Mouse (Mus musculus): ENCODE measurements around the gene Prss50. TPM values are rescaled to one million over a fixed set of nuclear protein-coding genes. Genes with fewer than 3 reads are reported as not detected.

Prss50 gene
- polyA plus RNA-seq, 1 experiment from 2014 or later, result 0.33 TPM

DNA sequence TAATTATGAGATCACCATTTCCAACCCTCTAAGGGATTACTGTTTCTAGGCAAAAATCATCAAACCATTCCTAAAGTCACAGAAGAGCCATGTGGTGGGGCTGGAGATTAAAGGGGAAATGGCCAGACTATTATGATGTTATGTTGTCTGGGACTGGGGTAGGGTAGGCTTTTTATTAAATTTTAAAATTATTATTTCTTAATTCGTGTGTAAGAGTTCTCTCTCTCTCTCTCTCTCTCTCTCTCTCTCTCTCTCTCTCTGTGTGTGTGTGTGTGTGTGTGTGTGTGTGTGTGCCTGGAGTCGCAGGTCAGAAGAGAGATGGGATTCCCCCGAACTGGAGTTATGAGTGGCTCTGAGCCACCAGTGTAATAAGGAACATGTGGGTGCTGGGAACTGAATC, 31.4 kb upstream of the Prss50 start, which contains the start of gene Prss43:
Gene Prss43, plus strand, starts transcription at position 301 of the 400 bp plus-strand sequence.
- ATAC-seq (replicated peaks; ENCODE audit: low FRiP score, low read depth), result no peak
- no peak for DNase-seq (ENCODE audit: low spot score)
- TF ChIP-seq CTCF (IDR thresholded peaks at IDR 0.05; ENCODE audit: low read depth), result no peak
- H3K9me3 ChIP-seq (replicated peaks; ENCODE audit: low read length), result no peaks in the 10 kb centered on the region
- WGBS, result 71% methylated on average over 3 of the region's 3 CpGs
- H3K4me3 ChIP-seq (replicated peaks; ENCODE audit: low read depth, low read length), result no peak within 1 kb of the TSS
- no peaks in the 10 kb centered on the region for H3K4me1 ChIP-seq (replicated peaks; ENCODE audit: insufficient read depth, low read length)
- no peak within 1 kb of the TSS for H3K27ac ChIP-seq
- H3K27me3 ChIP-seq (ENCODE audit: insufficient read depth, low read length), result no peaks in the 10 kb centered on the region
- H3K4me2 ChIP-seq (ENCODE audit: low read length), result no peak within 1 kb of the TSS
- H3K9ac ChIP-seq (ENCODE audit: low read depth, low read length), result no peak within 1 kb of the TSS
- H3K36me3 ChIP-seq (ENCODE audit: insufficient read depth, low read length), result no peaks in the 10 kb centered on the region

DNA sequence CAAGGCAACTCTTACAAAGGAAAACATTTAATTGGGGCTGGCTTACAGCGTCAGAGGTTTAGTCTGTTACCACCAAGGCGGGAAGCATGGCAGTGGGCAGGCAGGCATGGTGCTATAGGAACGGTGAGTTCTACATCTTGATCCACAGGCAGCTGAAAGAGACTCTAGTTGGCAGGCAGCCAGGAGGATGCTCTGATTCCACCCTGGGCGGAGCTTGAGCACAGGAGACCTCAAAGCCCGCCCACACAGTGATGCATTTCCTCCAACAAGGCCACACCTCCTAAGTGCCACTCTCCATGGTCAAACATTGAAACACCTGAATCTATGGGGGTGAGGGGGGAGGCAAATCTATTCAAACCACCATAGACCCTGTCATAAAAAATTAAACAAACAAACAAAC, 24.7 kb upstream of the Prss50 start:
- DNase-seq (ENCODE audit: low spot score) (no peak), ATAC-seq (replicated peaks; ENCODE audit: low FRiP score, low read depth) (no peak)
- Histone ChIP-seq H3K4me2 (ENCODE audit: low read length) (no peak overlapping the region), H3K27ac (no peak overlapping the region), H3K27me3 (ENCODE audit: insufficient read depth, low read length) (no peaks in the 10 kb centered on the region), H3K36me3 (ENCODE audit: insufficient read depth, low read length) (no peaks in the 10 kb centered on the region), H3K9me3 (replicated peaks; ENCODE audit: low read length) (no peaks in the 10 kb centered on the region), H3K4me1 (replicated peaks; ENCODE audit: insufficient read depth, low read length) (no peaks in the 10 kb centered on the region), H3K4me3 (replicated peaks; ENCODE audit: low read depth, low read length) (no peak overlapping the region), H3K9ac (ENCODE audit: low read depth, low read length) (no peak overlapping the region)
- 69% methylated on average over 5 of the region's 5 CpGs for WGBS
- no peak for TF ChIP-seq CTCF (IDR thresholded peaks at IDR 0.05; ENCODE audit: low read depth)

DNA sequence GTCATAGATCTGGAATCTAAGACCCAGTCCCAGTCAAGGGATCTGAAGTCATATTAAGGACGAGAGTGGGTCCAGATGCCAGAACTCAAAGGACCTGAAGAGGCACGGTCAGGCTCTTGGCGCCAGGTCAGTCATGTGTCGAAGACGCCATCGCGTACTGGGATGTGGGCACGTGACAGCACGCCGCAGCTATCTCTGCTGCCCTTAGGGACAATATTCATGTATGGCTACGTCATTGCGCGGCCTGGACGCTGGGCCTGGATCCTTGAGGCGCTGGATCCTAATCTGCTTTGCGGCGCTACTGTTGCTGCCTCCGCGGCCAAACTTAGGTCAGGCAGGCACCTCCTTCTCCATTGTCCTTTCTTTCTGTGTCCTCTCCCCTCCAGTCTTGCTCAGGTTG, 23.4 kb upstream of the Prss50 start, which contains the start of gene Prss45:
Gene Prss45, plus strand, starts transcription at position 178 of the 400 bp plus-strand sequence.
- TF ChIP-seq CTCF (IDR thresholded peaks at IDR 0.05; ENCODE audit: low read depth), result no peak
- no peaks in the 10 kb centered on the region for H3K36me3 ChIP-seq (ENCODE audit: insufficient read depth, low read length)
- no peak within 1 kb of the TSS for H3K27ac ChIP-seq
- no peak within 1 kb of the TSS for H3K4me3 ChIP-seq (replicated peaks; ENCODE audit: low read depth, low read length)
- 0 out of 2 replicates have a peak within 1 kb of the TSS, but pooled peaks have one; percentile 15 for H3K4me2 ChIP-seq (ENCODE audit: low read length)
- H3K4me1 ChIP-seq (replicated peaks; ENCODE audit: insufficient read depth, low read length), result no peaks in the 10 kb centered on the region
- H3K27me3 ChIP-seq (ENCODE audit: insufficient read depth, low read length), result no peaks in the 10 kb centered on the region
- no peak within 1 kb of the TSS for H3K9ac ChIP-seq (ENCODE audit: low read depth, low read length)
- 84% methylated on average over 19 of the region's 19 CpGs for WGBS
- ATAC-seq (replicated peaks; ENCODE audit: low FRiP score, low read depth) (no peak), DNase-seq (ENCODE audit: low spot score) (no peak)
- H3K9me3 ChIP-seq (replicated peaks; ENCODE audit: low read length), result no peaks in the 10 kb centered on the region

DNA sequence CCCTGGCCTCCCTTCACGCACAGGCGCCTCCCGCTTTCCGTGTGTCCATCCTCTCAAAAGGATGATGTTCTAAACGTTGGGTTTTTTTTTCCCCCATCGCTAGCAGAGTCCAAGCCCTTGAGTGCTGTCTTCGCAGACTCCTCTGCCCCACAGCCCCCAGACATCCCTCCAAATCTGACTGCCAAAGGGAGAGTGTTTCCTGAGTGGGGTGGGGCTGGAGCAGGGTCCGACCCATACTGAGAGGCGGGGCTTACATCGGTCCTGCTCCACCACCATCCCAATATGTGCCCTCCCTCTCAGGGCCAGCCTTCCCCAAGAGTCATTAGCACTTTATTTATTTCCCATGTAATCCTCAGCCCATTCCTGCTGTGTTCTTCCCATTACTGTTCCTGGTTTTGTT, 22.8 kb upstream of the Prss50 start:
- ATAC-seq (replicated peaks; ENCODE audit: low FRiP score, low read depth), result no peak

DNA sequence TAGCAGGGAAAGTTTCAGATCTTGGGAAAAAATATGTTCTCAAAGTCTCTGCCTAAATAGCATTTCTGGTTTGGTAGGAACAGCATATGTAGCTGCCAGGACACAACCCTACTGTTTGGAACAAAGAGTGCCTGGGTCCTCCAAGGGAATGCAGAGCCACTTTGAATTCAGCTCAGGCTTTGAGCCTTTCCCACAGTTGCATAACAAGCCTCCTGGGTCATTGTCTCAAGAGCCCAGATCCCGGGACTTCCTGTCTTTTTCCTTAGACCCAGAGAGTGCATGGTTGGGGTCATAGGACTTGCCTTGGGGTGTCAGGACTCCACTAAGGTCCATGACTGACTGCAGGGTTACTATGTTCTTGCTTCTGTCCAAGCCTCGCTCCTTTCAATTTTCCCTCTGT, 21.7 kb upstream of the Prss50 start:
- Histone ChIP-seq H3K4me1 (replicated peaks; ENCODE audit: insufficient read depth, low read length) (no peaks in the 10 kb centered on the region), H3K4me3 (replicated peaks; ENCODE audit: low read depth, low read length) (no peak overlapping the region), H3K36me3 (ENCODE audit: insufficient read depth, low read length) (no peaks in the 10 kb centered on the region), H3K9ac (ENCODE audit: low read depth, low read length) (no peak overlapping the region), H3K27me3 (ENCODE audit: insufficient read depth, low read length) (no peaks in the 10 kb centered on the region), H3K4me2 (ENCODE audit: low read length) (no peak overlapping the region), H3K27ac (no peak overlapping the region), H3K9me3 (replicated peaks; ENCODE audit: low read length) (no peaks in the 10 kb centered on the region)
- ATAC-seq (replicated peaks; ENCODE audit: low FRiP score, low read depth), result no peak
- TF ChIP-seq CTCF (IDR thresholded peaks at IDR 0.05; ENCODE audit: low read depth), result no peak
- 61% methylated on average over 2 of the region's 2 CpGs for WGBS
- DNase-seq (ENCODE audit: low spot score), result no peak

More for the DNA sequence above, 22.8 kb upstream of the Prss50 start:
- no peaks in the 10 kb centered on the region for H3K36me3 ChIP-seq (ENCODE audit: insufficient read depth, low read length)
- TF ChIP-seq CTCF (IDR thresholded peaks at IDR 0.05; ENCODE audit: low read depth), result no peak
- no peak for DNase-seq (ENCODE audit: low spot score)
- no peaks in the 10 kb centered on the region for H3K9me3 ChIP-seq (replicated peaks; ENCODE audit: low read length)
- H3K27me3 ChIP-seq (ENCODE audit: insufficient read depth, low read length), result no peaks in the 10 kb centered on the region
- no peak overlapping the region for H3K27ac ChIP-seq
- no peak overlapping the region for H3K4me3 ChIP-seq (replicated peaks; ENCODE audit: low read depth, low read length)
- 41% methylated on average over 10 of the region's 10 CpGs for WGBS
- H3K9ac ChIP-seq (ENCODE audit: low read depth, low read length), result no peak overlapping the region
- H3K4me1 ChIP-seq (replicated peaks; ENCODE audit: insufficient read depth, low read length), result no peaks in the 10 kb centered on the region
- H3K4me2 ChIP-seq (ENCODE audit: low read length), result 0 out of 2 replicates have a peak overlapping the region, but pooled peaks have one; percentile 15

DNA sequence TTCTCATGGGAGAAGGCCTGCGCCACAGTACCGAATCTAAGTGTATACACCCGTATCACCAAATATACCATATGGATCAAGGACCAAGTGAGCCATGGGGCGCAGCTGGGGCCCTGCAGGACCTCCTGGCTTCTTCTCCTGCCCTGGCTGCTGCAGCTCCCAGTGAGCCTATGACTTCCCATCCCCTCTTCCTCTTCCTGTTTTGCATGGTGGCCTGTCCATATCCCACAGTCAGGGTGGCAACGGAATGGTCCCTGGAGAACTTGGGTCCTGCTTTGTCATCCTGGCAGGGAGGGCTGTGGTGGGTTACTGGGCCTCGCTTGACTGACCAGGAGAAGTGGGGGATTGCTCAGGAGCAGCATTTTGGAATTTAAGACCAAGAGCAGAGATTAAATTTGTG, 16.9 kb upstream of the Prss50 start:
- Histone ChIP-seq H3K4me2 (ENCODE audit: low read length) (no peak overlapping the region), H3K9ac (ENCODE audit: low read depth, low read length) (no peak overlapping the region), H3K27ac (no peak overlapping the region), H3K4me3 (replicated peaks; ENCODE audit: low read depth, low read length) (no peak overlapping the region), H3K4me1 (replicated peaks; ENCODE audit: insufficient read depth, low read length) (no peaks in the 10 kb centered on the region), H3K36me3 (ENCODE audit: insufficient read depth, low read length) (no peaks in the 10 kb centered on the region), H3K9me3 (replicated peaks; ENCODE audit: low read length) (no peaks in the 10 kb centered on the region), H3K27me3 (ENCODE audit: insufficient read depth, low read length) (no peaks in the 10 kb centered on the region)
- no peak for TF ChIP-seq CTCF (IDR thresholded peaks at IDR 0.05; ENCODE audit: low read depth)
- DNase-seq (ENCODE audit: low spot score), result no peak
- no peak for ATAC-seq (replicated peaks; ENCODE audit: low FRiP score, low read depth)
- WGBS, result 83% methylated on average over 6 of the region's 6 CpGs

DNA sequence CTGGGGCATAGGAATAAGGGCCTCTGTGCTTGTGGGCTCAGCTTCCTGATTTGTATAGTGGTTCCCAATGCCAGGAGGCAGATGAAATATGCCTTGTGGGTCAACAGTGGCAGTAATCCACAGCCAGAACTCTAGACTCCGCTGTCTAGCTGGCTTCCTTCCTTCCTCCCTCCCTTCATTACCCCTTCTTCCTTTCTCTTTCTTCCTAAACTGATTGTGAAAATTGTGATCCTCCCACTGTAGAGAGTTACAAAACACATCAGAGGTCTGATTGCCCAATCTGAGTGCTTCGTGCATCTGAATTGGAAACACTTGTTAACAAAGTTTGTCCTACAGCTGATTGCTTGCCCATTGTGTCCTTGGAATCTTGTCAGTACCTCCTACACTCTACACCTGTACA, 16.3 kb upstream of the Prss50 start:
- 36% methylated on average over 2 of the region's 2 CpGs for WGBS
- no peak overlapping the region for H3K9ac ChIP-seq (ENCODE audit: low read depth, low read length)
- no peak overlapping the region for H3K4me2 ChIP-seq (ENCODE audit: low read length)

More for the DNA sequence above, 16.3 kb upstream of the Prss50 start:
- H3K9me3 ChIP-seq (replicated peaks; ENCODE audit: low read length), result no peaks in the 10 kb centered on the region
- TF ChIP-seq CTCF (IDR thresholded peaks at IDR 0.05; ENCODE audit: low read depth), result no peak
- ATAC-seq (replicated peaks; ENCODE audit: low FRiP score, low read depth) (no peak), DNase-seq (ENCODE audit: low spot score) (peak; percentile 25)
- H3K4me3 ChIP-seq (replicated peaks; ENCODE audit: low read depth, low read length), result no peak overlapping the region
- H3K27me3 ChIP-seq (ENCODE audit: insufficient read depth, low read length), result no peaks in the 10 kb centered on the region
- H3K4me1 ChIP-seq (replicated peaks; ENCODE audit: insufficient read depth, low read length), result no peaks in the 10 kb centered on the region
- no peak overlapping the region for H3K27ac ChIP-seq
- no peaks in the 10 kb centered on the region for H3K36me3 ChIP-seq (ENCODE audit: insufficient read depth, low read length)

Data from kidney, postnatal 0 days (tissue).